Mouse (Mus musculus): Measurements from ENCODE around the gene Sertad4.

The Sertad4 gene

GRCm38 (mm10) chr1:192806168-192807157, 49.1 kb downstream of the Sertad4 start:
- no peak for DNase-seq (ENCODE audit: low spot score in 2 of 2)

- DNase-seq (ENCODE audit: low spot score in 2 of 2): no peak
Observed at GRCm38 (mm10) chr1:192800338-192800737, 55.2 kb downstream of the Sertad4 start.

DNA sequence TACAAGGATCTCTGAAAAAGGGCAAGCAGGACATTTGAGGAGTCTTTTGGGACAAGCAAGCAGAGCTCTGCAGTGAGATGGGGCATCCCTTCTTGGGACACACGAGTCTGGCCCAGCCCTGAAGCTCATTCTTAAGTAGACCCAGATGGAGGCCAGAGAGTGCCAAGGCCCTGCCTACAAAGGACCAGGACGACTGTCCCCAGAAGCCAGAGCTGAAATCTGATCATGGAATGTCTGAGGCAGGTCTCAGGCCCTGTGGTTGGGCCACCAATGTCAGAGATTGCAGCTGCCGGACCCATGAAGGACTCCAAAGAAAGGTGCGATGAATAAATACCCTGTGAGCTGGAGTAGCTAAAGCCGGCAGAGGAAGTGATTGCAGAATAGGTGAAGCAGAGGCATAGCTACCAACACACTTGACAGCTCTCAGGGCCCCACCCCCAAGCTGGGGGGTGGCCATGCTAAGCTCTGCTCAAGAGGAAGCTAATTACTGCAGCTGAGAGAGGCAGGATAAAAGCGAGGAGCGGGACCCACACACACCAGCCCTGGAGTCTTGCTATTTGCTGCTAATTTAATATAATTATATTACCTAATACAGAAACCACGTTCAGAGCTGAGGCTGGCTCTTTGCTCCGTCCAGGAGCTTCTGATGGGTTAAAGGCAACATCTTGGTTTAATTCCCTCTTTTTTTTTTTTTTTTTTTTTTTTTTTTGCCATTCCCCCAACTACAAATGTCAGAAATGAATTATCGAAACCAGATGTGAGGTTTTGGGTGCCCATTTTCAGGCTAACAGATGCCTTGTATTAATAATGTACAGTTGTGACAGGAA, 56.2 kb downstream of the Sertad4 start:
- DNase-seq (ENCODE audit: low spot score in 2 of 2): no peak

DNA sequence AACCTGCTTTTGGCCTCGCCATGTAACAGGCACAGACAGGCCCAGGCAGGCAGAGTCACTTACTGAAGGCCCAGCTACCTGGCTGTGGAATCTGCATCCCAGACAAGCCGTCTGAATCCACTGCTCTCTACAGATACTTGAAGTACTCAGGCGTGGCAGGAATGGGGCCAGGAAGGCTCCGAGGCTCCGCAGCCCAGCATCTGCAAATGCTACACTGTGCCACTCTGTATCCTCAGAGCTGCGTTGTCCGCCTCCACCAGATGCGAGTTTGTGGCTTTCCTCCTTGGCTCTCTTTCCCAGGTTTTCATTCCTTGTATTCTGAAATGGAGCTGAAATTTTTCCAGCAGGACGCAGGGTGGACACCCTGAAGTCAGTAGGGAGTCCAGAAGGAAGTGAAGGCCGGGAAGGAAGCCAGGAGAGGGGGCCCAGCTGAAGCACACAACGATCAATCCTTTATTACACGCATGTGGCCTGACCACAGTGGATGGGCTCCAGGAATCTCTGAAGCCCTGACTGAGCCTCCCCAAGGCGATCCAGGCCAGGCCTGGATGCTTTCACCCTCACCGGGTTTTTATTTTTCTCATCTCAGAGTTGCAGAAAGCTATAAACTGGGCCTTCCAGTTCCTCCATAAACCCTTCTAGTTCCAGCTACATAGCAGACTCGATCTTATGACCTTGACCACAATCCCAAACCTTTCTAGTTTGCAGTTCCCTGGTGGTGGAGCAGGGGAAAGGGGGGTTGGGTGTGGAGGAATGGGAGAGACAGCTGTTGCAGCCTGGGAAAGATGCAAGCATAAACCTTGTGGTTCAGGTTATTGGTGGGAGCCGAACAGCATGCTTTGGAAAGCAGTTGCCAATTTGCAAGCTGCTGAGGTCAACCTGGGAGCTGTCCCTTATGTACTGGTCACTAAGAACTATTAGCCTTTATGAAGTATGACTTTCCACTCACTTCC, 57.1 kb downstream of the Sertad4 start:
- no peak for DNase-seq (ENCODE audit: low spot score in 2 of 2)

DNA sequence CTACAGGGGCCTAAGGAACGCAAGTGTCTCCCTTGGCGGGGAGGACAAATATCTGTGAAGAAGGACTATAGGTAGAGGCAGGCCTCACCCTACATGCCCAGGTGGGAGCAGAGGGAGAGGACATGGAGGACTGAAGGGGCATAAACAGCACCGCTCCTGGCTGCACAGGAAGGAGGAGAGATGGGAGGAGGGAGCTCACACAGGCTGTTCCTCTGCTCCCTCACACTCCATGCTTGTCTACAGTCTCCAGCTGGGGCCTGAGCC, 58.6 kb downstream of the Sertad4 start:
- DNase-seq (ENCODE audit: low spot score in 2 of 2): no peak

DNA sequence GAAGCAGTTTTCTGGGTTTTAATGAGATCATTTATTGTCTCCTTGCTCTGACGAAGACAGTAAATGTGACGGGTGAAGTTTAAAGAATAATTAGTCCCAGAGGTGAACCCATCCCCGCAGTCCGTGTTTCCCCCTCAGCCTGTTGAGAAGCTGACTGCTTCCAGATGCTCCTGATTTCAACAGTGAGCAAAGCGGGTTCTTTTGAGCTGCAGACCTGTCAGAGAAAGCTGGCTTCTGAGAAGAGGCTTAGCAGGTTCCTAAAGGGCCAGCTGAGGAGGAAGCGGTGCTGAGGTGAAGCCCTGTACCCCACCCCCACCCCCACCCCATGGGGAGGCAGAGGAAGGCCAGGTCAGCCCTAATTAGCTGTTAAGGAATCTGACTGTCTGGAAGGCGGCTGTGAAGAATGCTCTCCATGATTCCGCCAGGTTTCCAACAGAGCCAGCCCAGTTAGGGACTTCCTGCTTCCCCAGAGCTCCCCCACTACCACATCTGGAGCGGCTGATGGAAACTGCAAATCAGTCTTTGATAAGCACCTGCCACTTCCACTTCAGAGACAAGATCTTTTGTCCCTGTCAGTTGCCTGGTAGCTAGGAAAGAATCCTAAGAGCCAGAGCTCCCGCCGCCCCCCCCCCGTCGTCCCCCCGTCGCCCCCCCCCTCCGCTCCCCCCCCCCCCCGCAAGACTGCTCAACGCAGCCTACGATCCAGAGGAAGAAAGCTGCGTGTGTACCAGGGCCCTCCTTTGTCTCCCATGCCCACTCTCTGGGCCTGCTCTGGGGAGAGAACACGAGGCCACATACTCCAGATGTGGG, 59.1 kb downstream of the Sertad4 start:
- DNase-seq (ENCODE audit: low spot score in 2 of 2): no peak

DNA sequence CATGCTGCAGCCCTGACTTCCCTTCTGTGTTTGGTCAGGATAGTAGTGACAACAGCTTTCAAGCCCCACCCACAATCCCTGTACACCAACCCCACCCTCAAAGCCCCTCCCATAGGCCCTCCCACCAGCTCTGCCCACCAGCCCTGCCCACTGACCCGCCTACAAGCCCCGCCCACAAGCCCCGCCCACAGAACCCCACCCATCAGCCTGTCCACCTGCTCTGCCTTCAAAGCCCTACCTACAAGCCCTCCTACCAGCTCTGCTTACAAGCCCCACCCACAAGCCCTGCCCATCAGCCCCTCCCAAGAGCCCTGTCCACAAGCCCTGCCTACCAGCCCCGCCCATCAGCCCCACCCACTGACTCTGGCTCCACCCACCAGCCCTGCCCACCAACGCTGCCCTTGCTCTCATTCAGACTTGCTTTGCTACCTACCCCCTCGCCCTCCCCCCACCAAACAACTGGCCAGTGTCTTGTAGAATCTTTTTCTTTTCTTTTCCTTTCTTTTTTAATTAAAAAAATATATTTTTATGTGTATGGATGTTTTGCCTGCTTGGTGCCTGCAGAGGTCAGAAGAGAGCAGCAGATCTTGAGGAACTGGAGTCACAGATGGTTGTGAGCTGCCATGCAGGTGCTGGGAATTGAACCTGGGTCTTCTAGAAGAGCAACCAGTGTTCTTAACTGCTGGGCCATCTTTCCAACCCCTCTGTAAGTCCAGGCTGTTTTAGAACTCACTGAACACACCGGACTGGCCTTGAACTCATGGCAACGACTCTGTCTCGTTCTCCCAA, 60.4 kb downstream of the Sertad4 start:
- no peak for DNase-seq (ENCODE audit: low spot score in 2 of 2)
